Mouse (Mus musculus) CD8-positive naive resting alpha-beta T cell, adult 2 months (primary cell): ENCODE data around the gene Shank1.
A peak's percentile ranks its signal among the peaks of the same experiment; 100 is the strongest.
"Not testable (repeated sequence)": the region's sequence is repeated elsewhere in the genome, so short reads cannot be mapped to it uniquely, and the experiment has no call there.

Experiments used
- DNase-seq, 2 experiments: peaks; one replicate each; pipeline ENCODE4 v3.0.0; 2022; ENCODE audit warnings: low read depth in 2 of 2, low spot score in 2 of 2

Gene Shank1

DNA sequence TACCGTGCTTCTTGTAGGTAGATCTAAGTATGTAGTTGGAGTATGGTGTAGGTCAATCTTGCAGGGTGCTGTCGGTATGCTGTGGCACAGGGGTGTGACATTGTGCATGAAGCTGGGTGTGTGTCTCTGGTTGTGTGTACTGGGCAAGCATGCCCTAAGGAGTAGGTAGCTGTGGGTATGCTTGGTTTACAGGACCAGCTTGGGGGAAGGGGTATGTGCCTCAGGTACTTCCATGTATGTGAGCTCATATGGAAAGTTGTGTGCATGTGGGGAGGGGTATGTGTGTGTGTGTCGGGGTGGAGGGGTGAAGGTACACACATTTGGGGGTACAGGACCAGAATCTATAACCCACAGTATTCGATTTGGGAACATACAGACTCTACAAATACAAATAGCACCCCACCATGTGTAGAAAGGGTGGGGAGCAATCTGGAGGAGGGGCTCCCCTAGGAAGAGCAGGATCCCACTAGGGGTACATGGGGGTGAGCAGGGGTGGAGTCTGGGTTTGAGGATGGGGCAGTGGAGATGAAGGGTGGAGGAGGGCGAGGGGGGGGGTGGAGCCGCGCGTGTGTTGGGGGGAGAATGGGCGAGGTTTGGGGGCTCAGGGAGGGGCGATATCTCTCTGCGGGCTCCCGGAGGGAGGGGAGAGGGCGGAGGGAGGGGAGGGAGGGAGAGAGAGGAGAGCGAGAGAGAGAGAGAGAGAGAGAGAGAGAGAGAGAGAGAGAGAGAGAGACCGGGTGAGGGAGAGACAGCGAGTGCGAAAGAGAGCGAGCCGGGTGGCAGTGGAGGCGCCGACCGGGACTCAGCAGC lies at the start of gene Shank1:
Gene Shank1 (plus strand): TSS at position 779 of the 810 bp plus-strand sequence.
- no peak for DNase-seq

DNA sequence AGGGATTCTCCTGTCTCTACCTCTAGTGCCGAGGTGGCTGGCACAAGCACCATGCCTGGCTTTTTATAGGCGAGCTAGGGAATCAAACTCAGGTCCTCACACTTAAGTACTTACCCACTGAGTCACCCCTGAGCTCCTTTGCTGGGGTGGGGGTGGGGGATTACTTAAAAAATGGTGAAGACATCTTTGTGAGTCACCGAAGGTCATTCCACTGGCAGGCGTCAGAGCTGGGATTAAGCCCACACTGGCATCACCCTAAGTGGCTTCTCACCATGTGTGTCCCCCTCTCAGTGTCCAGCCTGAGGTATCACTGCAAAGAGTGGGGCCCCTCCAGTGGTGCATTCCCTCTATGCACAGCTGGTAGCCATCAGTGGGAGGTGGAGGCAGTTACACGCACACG lies 49.6 kb upstream of the Shank1 start:
- DNase-seq = no peak

- DNase-seq = no peak
These were observed 48.9 kb upstream of the Shank1 start, which contains the start of gene Gm15517 for GRCm38 (mm10) chr7:44261147-44261546. Gene Gm15517, plus strand, starts transcription at chr7:44261447.

- DNase-seq = peak; percentile 88 to 94
These were observed 47.0 kb upstream of the Shank1 start for GRCm38 (mm10) chr7:44262791-44263643.

GRCm38 (mm10) chr7:44268117-44268516 lies 41.9 kb upstream of the Shank1 start:
- DNase-seq = no peak

DNA sequence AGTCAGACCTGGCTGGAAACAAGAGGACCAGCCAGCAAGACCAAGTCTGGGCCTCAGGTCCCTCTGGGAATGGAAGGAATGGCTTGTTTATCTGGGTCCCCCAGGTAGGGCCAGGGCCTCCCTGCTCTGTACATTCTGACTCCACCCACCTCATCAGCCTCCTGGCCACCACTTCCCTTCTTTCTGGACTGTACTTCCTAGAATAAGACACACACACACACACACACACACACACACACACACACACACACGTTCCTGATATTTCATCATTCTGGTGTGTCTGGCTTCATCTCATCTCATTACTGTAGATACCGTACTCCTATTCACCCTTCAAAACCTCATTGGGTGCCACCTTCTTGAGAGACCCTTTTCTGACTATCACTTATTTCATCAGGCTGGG lies 40.7 kb upstream of the Shank1 start:
- no peak for DNase-seq

DNA sequence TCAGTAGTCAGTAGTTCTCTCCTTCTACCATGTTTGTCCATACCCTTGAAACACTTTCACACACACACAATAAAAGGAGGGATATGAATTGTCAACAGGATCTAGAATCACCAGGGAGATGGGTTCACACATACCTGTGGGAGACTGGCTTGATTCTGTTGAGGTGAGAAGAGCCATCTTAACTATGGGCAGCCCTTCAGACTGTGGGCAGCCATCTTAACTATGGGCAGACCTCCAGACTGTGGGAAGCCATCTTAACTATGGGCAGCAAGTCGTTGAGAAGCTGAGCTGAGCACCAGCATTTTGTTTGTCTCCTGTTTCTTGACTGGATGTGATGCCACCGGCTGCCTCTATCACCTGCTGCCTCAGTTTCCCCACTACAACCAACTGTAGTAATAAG lies 38.7 kb upstream of the Shank1 start:
- DNase-seq = no peak

- DNase-seq = no peak
These were observed 37.5 kb upstream of the Shank1 start for GRCm38 (mm10) chr7:44272546-44272945.

GRCm38 (mm10) chr7:44273446-44273845 lies 36.6 kb upstream of the Shank1 start:
- DNase-seq = no peak

DNA sequence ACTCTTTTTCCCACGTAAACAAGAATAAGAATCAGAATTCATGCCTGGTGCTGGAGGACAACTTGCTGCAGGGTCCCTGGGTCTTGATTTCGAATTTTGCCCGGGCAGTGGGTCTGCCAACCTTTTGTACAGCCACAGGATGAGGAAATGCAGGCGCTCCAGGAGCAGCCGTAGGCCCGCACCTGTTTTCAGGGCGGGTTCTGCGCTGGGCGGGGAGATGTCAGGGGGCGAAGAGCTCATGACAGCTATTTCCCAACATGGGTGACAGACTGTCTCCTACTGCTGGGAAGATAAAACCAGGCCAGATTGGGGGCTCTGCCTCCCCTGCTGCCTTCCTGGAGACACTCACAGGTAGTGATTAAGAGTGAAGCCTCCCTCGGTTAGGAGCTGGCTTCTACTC lies 36.0 kb upstream of the Shank1 start:
- DNase-seq = no peak

DNA sequence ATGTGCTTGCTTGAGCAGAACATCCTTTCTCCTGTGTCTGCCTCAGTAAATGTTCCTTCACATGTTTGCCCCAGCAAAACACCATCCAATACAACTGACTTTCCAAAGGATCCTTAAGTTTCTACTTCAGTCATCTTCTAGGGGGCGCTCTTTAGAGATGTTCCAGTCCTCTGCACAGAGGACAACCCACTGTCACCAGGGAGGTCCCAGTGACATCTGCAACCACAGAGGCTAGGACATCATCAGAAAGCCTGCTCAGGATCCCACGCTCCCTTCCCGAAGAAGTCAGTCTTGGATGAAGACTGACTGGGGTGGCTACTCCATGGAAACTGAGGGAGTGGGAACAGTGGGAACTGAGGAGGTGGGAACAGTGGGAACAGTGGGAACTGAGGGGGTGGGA lies 34.5 kb upstream of the Shank1 start:
- DNase-seq = no peak

DNA sequence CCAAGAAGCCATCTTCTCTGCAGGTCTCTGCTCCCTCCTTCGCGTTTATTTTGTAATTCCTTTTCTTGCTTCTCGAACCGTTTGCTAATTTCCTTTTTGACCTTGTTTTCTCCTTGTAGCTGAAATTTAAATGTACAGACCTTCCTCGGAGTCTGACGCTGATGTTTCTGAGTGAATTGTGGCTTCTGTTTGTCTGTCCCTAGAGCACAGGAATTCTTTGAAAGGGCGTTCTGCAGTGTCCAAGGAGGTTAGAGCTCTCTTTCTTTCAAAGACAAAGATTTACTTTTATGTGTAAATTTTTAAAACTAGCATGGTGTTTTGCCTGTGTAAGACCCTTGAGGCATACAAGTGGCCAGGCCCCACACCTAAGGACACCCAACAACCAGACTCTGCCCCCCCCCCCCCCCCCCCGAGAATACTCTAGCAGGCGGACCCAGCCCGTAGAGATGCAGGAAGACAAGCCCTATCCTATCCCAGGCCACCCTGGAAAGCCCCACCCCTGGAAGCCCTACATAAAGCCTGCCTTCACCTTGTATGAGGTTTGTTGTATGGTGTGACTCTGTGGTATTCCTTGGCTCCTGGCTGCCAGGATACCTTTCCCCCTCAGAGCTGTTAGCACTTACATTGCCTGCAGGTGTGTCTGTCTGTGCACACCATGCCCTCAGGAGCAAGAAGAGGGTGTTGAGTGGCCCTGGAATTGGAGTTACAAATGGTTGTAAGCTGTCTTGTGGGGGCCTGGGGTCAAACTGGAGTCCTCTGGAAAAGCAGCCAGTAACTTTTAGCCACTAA lies 33.4 kb upstream of the Shank1 start:
- DNase-seq = no peak

DNA sequence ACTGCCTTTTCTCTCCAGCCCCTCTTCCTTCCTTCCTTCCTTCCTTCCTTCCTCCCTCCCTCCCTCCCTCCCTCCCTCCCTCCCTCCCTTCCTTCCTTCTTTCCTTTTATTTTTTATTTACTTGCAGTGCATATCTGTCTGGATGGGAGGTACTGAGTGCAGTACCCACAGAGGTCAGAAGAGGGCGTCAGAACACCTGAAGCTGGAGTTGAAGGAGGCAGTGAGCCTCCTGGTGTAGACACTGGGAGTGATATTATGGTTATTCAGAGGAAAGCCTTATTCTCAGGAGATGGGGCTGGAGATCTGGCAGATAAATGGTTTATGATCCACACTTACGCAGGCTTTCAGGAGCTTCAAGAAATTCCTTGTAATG lies 32.8 kb upstream of the Shank1 start:
- DNase-seq = peak in 1 of 2 experiments; percentile 42

- no peak for DNase-seq
These were observed 29.1 kb upstream of the Shank1 start for GRCm38 (mm10) chr7:44280959-44281358.

DNA sequence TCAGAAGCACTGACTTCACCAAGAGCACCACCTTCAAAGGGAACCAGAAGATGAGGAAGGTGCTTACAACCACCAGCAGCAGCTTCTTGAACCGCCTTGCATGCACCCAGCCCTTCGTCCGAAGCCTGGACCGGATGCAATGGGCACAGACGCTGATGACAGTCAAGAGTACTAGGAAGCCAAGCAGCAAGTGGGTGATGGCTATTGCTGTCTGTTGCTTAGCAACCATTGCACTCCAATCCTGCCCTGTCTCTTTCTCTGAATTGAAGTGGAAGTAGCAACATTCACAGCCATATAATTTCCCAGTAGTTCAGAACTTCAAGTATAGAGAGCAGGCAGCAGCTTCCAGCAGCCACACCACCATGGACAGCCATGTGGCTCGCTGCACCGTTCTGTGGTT lies 28.5 kb upstream of the Shank1 start:
- DNase-seq = no peak

- DNase-seq = no peak
These were observed 22.3 kb upstream of the Shank1 start for GRCm38 (mm10) chr7:44287760-44288159.

DNA sequence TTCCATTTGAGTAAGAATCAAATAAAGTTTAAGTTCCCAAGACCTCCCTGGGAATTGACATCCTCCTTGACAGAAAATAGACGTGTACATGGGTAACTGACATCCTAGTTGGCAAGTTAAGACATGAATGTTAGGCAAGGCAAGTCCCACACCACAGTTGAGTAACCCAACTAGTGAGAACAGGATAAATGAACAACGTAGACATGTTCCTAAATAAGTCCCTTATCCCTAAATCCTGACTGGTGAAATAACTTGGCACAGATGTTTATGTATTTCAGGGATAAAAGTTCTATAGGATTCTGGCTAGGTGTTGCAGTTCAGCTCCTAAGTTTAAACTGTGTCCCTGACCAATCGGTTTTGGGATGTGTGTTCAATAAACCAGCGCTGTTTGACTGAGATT lies 19.1 kb upstream of the Shank1 start:
- DNase-seq = no peak

DNA sequence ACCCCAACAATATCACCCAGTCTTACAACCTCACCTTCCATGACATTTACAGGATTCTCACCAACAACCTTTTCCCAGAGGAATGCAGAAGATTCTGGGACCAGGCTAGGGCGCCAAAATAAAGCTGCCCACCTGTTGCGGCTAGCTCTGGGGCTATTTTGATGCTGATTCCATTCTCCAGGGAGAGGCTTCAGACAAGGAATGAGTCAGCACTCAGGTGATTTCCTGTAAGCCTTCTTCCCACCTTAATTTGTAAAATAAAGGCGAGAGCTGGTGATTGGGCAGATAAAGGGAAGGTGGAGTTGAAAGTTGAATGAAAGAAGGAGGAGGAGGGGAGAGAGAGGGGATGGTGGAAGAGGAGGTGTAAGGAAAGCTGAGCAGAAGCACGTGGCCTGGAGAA lies 18.6 kb upstream of the Shank1 start:
- DNase-seq = no peak

- DNase-seq = not testable (repeated sequence)
These were observed 12.6 kb upstream of the Shank1 start for GRCm38 (mm10) chr7:44297501-44297900.

- DNase-seq = no peak
These were observed 6.4 kb upstream of the Shank1 start for GRCm38 (mm10) chr7:44303346-44304340.
